Mouse (Mus musculus): ENCODE data around the gene Ccdc159.

Gene Ccdc159

DNA sequence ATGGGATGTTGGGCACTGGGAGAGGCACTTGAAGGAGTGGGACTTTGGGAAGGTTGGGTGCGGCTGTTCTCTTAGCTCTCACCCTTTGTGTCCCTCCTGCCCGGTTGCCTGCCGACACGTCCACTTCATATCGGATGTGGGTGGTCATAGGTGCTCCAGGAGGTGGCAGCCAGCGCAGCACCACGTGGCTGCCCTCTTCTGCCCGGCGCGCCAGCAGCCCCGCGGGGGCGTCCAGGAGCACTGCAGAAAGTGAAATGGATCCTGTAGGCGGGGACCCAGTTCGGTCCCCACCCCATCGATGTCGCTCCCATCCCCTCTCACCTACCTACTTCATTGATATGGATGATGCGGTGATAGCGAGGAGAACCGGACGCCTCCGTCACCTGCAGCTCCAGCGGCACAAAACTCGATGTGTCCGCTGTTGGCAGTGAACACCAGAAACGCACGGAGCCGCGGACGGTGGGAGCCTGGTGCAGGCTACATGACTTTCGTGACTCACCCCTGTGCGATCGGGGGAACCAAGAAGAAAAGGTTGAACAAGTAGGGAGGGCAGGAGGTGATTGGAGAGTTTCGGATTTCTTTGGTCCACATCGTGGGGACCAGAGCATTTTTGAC is 34.2 kb downstream of the Ccdc159 start:
- in situ Hi-C loops (cut with MseI, MboI) = no loop called here

DNA sequence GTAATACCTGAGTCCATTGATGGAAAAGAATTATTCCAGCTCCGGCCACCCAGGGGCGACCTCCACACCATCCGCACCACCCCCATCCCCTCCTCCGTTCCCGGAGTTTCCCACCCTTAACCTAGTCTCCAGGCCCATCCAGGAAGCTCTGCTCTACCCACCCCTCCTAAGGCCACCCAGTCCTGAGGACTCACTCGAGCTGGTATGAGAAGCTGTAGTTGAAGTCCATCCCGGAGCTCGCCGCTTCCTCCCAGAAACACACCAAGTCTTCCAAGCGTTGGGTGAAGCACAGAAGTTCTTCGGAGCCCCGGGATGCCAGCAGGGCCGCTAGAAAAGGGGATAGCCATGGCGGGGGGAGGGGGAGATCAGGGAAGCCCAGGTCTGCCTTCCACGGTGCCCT is 34.7 kb downstream of the Ccdc159 start:
- in situ Hi-C loops (cut with MseI, MboI) = no loop called here

DNA sequence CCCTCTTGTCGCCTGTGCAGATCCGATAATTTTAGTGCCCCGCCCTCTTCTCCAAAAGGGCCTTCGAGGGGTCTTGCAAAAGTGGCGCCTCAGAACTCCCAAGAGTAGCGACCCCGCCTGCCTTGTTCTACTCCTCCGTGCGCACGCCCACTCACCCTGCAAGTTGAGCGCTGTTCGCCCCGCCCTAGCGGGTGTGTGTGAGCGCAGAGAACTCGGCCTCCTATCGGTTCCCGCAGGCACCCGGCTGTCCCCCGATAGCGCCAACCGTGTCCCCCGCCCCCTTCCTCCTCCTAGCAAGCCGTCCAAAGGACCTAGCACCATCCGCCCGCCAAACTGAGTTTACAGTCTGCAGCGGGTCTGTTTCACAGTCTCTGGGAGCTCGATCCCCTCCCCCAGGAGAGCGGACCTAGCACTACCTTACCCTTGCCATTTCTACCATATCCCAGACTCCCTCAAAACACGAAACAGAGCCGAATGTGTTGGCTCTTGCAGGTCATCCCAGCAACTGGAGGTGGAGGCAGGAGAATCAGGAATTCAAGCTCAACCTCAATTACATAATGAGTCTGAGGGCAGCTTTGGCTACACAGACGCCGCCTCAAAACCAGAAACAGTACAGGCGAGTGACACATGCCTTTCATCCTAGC is 35.3 kb downstream of the Ccdc159 start:
- in situ Hi-C loops (cut with MseI, MboI) = no loop called here

DNA sequence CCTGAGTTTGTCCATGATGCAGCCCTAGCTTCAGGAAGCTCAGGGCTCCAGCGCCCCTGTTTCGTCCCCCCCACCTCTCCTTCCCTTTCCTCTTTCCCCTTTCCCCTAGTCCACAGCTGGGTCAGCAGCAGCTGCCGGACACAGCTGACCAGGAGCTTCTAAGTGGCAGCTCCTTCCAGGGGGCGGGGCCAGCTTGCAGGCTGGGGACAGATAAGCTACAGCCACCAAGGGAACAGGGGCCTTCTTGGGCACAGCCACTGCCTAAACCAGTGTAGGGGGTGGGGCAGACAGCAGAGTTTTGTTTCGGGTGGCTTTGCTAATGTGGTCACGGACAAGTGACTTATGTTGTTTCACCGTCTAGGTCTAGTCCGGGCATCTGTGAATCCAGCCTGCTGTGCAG is 36.1 kb downstream of the Ccdc159 start, which contains the start of gene Epor:
Gene Epor (minus strand): TSS at position 90 of the 400 bp plus-strand sequence.
- in situ Hi-C loops (cut with MseI, MboI) = no loop called here

DNA sequence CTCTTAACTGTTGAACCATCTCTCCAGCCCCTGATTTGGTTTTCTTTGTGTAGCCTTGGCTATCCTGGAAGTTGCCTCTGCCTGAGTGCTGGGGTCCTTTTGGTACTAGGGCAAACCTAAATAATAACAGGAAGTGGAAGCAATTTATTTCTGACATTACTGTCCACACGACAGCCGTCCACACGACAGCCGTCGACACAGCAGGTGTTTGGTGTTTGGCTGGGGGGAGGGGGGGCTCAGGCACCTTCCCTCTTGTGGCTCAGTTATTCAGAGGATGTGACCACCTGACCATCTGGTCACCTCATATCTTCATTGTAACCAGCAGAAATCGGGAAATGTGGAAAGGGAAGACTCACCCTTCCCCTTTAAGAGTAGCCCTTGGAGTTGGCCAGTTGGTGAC is 41.6 kb downstream of the Ccdc159 start:
- in situ Hi-C loops (cut with MseI, MboI) = no loop called here

DNA sequence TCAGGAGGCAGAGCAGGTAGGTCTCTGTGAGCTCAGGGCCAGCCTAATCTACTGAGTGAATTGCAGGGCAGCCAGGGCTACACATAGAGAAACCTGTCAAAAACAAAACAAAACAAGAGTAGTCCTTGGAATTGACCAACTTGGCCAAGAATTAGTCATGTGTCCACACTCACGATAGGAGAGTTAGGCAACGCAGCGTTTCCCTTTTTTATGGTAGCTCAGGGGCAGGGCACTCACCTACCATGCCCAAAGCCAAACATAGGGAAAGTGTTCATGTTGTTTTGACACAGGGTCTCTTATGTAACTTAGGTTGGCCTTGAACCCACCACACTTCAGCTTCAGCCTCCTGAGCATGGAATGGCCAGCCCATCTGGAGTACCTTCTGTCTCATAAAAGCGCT is 42.0 kb downstream of the Ccdc159 start:
- in situ Hi-C loops (cut with MseI, MboI) = no loop called here

DNA sequence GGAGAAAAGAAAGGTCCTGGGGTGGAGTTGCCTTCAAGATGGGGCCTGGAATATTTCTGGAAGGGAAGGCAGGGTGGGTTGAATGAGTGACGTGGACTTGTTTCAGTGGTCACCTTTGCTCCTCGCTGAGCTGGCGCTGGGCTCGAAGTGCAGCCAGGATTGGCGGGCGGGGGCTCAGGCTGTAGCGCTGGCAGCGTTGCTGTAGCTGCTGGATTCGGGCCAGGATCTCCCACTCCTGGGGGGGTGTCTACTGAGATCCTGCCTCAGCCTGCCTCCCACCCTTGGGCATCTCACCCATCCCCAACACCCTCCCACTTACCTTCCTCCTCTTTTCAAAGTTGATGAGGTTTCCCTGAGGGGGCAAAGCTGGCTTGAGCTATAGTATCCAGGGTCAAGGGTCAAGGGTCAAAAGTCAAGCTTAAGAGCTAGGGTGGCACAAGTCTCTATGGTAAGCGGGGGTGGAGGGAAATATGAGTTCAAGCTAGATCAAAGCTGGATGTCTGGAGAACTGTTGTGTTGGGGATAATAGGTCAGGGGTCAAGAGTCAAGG is 49.4 kb downstream of the Ccdc159 start:
- in situ Hi-C loops (cut with MseI, MboI) = loop anchor here in 1 of 2 experiments (5.0 kb wide), 1 partner anchor 81 kb away; no protein-coding TSS in a partner anchor

DNA sequence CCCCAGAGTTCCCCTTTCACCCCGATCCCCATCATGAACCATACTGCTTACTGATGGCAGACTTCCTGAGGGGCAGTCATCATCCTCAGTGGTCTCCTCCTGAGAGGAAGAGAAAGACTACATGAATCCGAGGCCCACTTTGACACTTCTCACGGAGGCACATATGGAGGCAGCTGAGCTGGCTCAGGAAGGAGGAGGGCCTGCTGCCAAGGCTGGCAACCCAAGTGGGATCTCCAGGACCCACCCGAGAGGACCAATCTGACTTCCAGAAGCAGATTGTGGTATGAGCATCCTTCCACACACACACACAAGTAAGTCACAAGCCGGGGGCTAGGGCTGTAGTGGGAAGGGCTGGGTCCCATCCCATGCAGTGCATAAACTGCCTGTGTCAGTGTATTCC is 50.1 kb downstream of the Ccdc159 start:
- in situ Hi-C loops (cut with MseI, MboI) = loop anchor here in 1 of 2 experiments (5.0 kb wide), 1 partner anchor 80 kb away; no protein-coding TSS in a partner anchor

DNA sequence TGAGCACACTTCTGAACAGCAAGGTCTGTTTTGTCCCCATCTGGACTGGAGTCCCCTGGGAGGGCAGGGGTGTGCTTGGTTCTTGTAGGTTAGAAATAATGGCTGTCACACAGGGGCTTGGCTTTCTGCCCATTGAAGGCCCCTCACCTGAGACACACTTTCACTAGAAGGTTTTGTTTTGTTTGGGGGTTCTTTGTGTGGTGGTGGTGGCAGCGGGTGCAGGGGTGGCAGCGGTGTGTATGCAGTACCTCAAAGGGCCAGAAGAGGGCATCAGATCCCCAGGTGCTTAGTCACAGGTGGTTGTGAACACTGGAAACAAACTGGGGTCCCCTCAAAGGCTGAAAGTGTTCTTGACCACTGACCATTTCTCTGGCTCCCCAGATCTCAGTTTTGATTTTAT is 50.7 kb downstream of the Ccdc159 start:
- in situ Hi-C loops (cut with MseI, MboI) = loop anchor here in 1 of 2 experiments (5.0 kb wide), 1 partner anchor 79 kb away; no protein-coding TSS in a partner anchor

DNA sequence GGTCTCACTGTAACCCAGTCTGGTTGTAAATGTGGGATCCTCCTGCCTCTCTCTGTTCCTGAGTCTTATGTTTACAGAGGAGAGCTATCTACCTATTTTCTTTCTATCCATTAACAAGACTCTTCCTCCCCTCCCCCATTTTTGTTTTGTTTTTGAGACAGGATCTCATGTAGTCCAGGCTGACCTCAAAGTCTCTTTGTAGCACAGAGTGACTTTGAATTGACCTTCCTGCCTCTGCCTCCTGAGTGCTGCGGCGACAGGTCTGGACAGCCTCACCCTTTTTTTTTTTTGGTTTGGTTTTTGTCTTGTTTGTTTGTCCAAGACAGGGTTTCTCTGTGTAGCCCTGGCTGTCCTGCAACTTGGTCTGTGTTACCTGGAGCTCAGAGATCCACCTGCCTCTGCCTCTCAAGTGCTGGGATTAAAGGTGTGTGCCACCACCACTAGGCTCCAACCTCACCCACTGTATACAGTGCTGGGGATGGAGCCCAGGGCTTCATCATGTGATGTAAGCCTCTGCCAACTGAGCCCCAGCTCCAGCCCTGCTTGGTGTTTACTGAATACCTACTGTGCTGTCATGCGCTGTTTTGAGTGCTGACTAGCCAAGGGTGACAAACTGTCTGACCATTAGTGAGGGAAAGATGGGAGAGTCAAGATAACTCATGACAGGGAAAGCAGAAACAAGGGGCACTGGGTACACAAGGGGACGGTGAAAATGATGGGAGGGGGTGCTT is 51.3 kb downstream of the Ccdc159 start:
- in situ Hi-C loops (cut with MseI, MboI) = loop anchor here in 1 of 2 experiments (5.0 kb wide), 1 partner anchor 79 kb away; no protein-coding TSS in a partner anchor

DNA sequence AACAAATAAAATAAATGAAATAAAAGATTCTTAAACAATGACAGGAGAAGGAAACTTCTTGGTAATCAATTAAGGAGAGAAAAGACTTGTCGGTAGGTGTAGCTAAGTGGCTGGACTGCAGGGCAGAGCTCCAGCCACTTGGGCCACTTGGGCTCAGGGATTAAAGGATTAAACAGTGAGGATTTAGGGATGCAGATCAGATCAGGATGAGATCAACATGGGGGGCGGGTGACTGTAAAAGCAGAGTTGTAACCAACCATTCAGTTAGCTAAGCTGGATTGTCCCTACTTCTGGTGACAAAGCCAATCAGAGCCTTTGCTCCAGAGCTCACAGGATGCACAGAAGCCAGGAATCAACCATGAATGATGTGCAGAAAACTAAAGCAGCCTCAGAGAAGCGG is 56.6 kb downstream of the Ccdc159 start:
- in situ Hi-C loops (cut with MseI, MboI) = no loop called here
